Mouse (Mus musculus) neural tube, embryonic 15.5 days (tissue): ENCODE data around the gene Nanos1. TPM values are rescaled to one million over a fixed set of nuclear protein-coding genes. Genes with fewer than 3 reads are reported as not detected.

ENCODE experiments used
- ATAC-seq: fragments of 200-750 bp; cut with Nextera tagmentation; 2 replicates; pipeline ENCODE4 v1.8.0; 2017; ENCODE audit warnings: mild to moderate bottlenecking, moderate TSS enrichment, moderate library complexity; ENCODE audit not compliant: low FRiP score
- H3K27ac ChIP-seq: fragments of 300-500 bp; sonication (generic); replicated peaks from 2 replicates; pipeline ENCODE4 v1.5.1; 2015; ENCODE audit warnings: mild to moderate bottlenecking, inconsistent platforms
- H3K27me3 ChIP-seq: fragments of 300-500 bp; sonication (generic); replicated peaks from 2 replicates; pipeline ENCODE4 v1.6.1; 2015; ENCODE audit warnings: inconsistent platforms
- H3K36me3 ChIP-seq: fragments of 300-500 bp; sonication (generic); 2 replicates; pipeline ENCODE4 v1.6.1; 2015; ENCODE audit warnings: inconsistent platforms
- H3K4me1 ChIP-seq: fragments of 300-500 bp; sonication (generic); 2 replicates; pipeline ENCODE4 v1.6.1; 2015; ENCODE audit warnings: inconsistent platforms
- H3K4me2 ChIP-seq: fragments of 300-500 bp; sonication (generic); 2 replicates; pipeline ENCODE4 v1.6.1; 2015; ENCODE audit warnings: inconsistent platforms, mild to moderate bottlenecking, moderate library complexity
- H3K4me3 ChIP-seq: fragments of 300-500 bp; sonication (generic); replicated peaks from 2 replicates; pipeline ENCODE4 v1.5.1; 2015; ENCODE audit warnings: mild to moderate bottlenecking, inconsistent platforms
- H3K9ac ChIP-seq: fragments of 300-500 bp; sonication (generic); replicated peaks from 2 replicates; pipeline ENCODE4 v1.6.1; 2015; ENCODE audit warnings: mild to moderate bottlenecking, inconsistent platforms
- H3K9me3 ChIP-seq: fragments of 300-500 bp; sonication (generic); replicated peaks from 2 replicates; pipeline ENCODE4 v1.6.1; 2016; ENCODE audit warnings: inconsistent platforms
- WGBS: fragments of 180-500 bp; shearing (Covaris S2); methylation state at CpG from one replicate; pipeline ENCODE4 v1.1.7; 2015; ENCODE audit warnings: mixed read lengths; 5-methylcytosine and 5-hydroxymethylcytosine counted together
- polyA plus RNA-seq: library from polyadenylated mRNA; unstranded; fragments of >200 nt; fragmentation: Nextera tagmentation; extraction: Ambion mirVana; gene quantifications from 2 replicates; pipeline ENCODE4 v1.2.1, GENCODE M21; 2015

Nanos1 gene
- polyA plus RNA-seq: 12.8 and 15.5 TPM in 2 replicates

GRCm38 (mm10) chr19:60755438-60756191 lies at the start of gene Nanos1:
Nanos1 (plus strand) TSS chr19:60755987.
- peaks cover 24% of the 10 kb centered on the region for H3K4me1 ChIP-seq
- peaks cover 3% of the 10 kb centered on the region; the same call in 1 of the 2 replicates for H3K36me3 ChIP-seq
- no peaks in the 10 kb centered on the region for H3K27me3 ChIP-seq
- peak within 1 kb of the TSS; percentile 78 for H3K4me3 ChIP-seq
- ATAC-seq: peak; percentile 95
- H3K9ac ChIP-seq: peak within 1 kb of the TSS; percentile 83
- under 1% methylated on average over 57 of the region's 58 CpGs for WGBS
- H3K9me3 ChIP-seq: no peaks in the 10 kb centered on the region
- peak within 1 kb of the TSS; percentile 74 for H3K4me2 ChIP-seq
- peak within 1 kb of the TSS; percentile 94 for H3K27ac ChIP-seq

- WGBS: 80% methylated on average over 4 of the region's 4 CpGs
- Histone ChIP-seq H3K4me1 (no peaks in the 10 kb centered on the region), H3K36me3 (no peaks in the 10 kb centered on the region), H3K27me3 (no peaks in the 10 kb centered on the region), H3K9me3 (no peaks in the 10 kb centered on the region), H3K4me3 (no peak overlapping the region), H3K27ac (no peak overlapping the region), H3K9ac (no peak overlapping the region), H3K4me2 (no peak overlapping the region)
- no peak for ATAC-seq
Observed at GRCm38 (mm10) chr19:60709193-60709900, 46.4 kb upstream of the Nanos1 start.

GRCm38 (mm10) chr19:60710196-60710595 lies 45.6 kb upstream of the Nanos1 start:
- Histone ChIP-seq H3K4me3 (no peak overlapping the region), H3K27ac (no peak overlapping the region), H3K9me3 (no peaks in the 10 kb centered on the region), H3K4me2 (no peak overlapping the region), H3K4me1 (no peaks in the 10 kb centered on the region), H3K36me3 (no peaks in the 10 kb centered on the region), H3K27me3 (no peaks in the 10 kb centered on the region), H3K9ac (no peak overlapping the region)
- no peak for ATAC-seq
- WGBS: 68% methylated on average over 3 of the region's 3 CpGs

GRCm38 (mm10) chr19:60712577-60712976 lies 43.2 kb upstream of the Nanos1 start:
- Histone ChIP-seq H3K9ac (no peak overlapping the region), H3K4me2 (no peak overlapping the region), H3K4me3 (no peak overlapping the region), H3K36me3 (no peaks in the 10 kb centered on the region), H3K9me3 (no peaks in the 10 kb centered on the region), H3K27me3 (no peaks in the 10 kb centered on the region), H3K27ac (no peak overlapping the region), H3K4me1 (no peaks in the 10 kb centered on the region)
- WGBS: 86% methylated on average over 2 of the region's 2 CpGs
- ATAC-seq: no peak

- no peak overlapping the region for H3K4me3 ChIP-seq
- H3K36me3 ChIP-seq: no peaks in the 10 kb centered on the region
- H3K27ac ChIP-seq: no peak overlapping the region; the same call in 1 of the 2 replicates
- H3K4me2 ChIP-seq: no peak overlapping the region
- H3K4me1 ChIP-seq: no peaks in the 10 kb centered on the region
- no peak for ATAC-seq
- 71% methylated on average over 2 of the region's 2 CpGs for WGBS
- no peaks in the 10 kb centered on the region for H3K27me3 ChIP-seq
- no peaks in the 10 kb centered on the region for H3K9me3 ChIP-seq
- H3K9ac ChIP-seq: no peak overlapping the region
Observed at GRCm38 (mm10) chr19:60716381-60716780, 39.4 kb upstream of the Nanos1 start.

- Histone ChIP-seq H3K9me3 (no peaks in the 10 kb centered on the region), H3K4me2 (no peak overlapping the region), H3K4me3 (no peak overlapping the region), H3K27me3 (no peaks in the 10 kb centered on the region; the same call in 1 of the 2 replicates), H3K9ac (no peak overlapping the region), H3K36me3 (no peaks in the 10 kb centered on the region), H3K4me1 (no peaks in the 10 kb centered on the region), H3K27ac (no peak overlapping the region)
- ATAC-seq: no peak
- 58% methylated on average over 2 of the region's 2 CpGs for WGBS
Observed at GRCm38 (mm10) chr19:60730281-60730852, 25.4 kb upstream of the Nanos1 start.

GRCm38 (mm10) chr19:60731299-60731698 lies 24.5 kb upstream of the Nanos1 start:
- no peak for ATAC-seq
- no peak overlapping the region for H3K4me3 ChIP-seq
- no peaks in the 10 kb centered on the region for H3K36me3 ChIP-seq
- no peak overlapping the region for H3K4me2 ChIP-seq
- H3K27me3 ChIP-seq: no peaks in the 10 kb centered on the region; the same call in 1 of the 2 replicates
- no peak overlapping the region for H3K9ac ChIP-seq
- no peak overlapping the region for H3K27ac ChIP-seq
- H3K9me3 ChIP-seq: no peaks in the 10 kb centered on the region
- H3K4me1 ChIP-seq: no peaks in the 10 kb centered on the region
- 67% methylated on average over 1 of the region's 1 CpGs for WGBS

GRCm38 (mm10) chr19:60731966-60732365 lies 23.8 kb upstream of the Nanos1 start:
- H3K4me2 ChIP-seq: no peak overlapping the region
- H3K27ac ChIP-seq: no peak overlapping the region
- no peaks in the 10 kb centered on the region for H3K36me3 ChIP-seq
- H3K9ac ChIP-seq: no peak overlapping the region
- 83% methylated on average over 1 of the region's 1 CpGs for WGBS
- no peak for ATAC-seq
- no peak overlapping the region for H3K4me3 ChIP-seq
- H3K4me1 ChIP-seq: no peaks in the 10 kb centered on the region
- no peaks in the 10 kb centered on the region for H3K9me3 ChIP-seq
- H3K27me3 ChIP-seq: no peaks in the 10 kb centered on the region

GRCm38 (mm10) chr19:60740560-60740959 lies 15.2 kb upstream of the Nanos1 start:
- Histone ChIP-seq H3K9ac (no peak overlapping the region), H3K9me3 (no peaks in the 10 kb centered on the region), H3K4me2 (no peak overlapping the region), H3K27me3 (0 out of 2 replicates have a peak, but pooled peaks cover 4% of the 10 kb centered on the region), H3K4me1 (no peaks in the 10 kb centered on the region), H3K27ac (no peak overlapping the region), H3K36me3 (no peaks in the 10 kb centered on the region), H3K4me3 (no peak overlapping the region)
- 44% methylated on average over 1 of the region's 1 CpGs for WGBS
- ATAC-seq: no peak

- H3K36me3 ChIP-seq: no peaks in the 10 kb centered on the region
- no peaks in the 10 kb centered on the region for H3K4me1 ChIP-seq
- H3K27me3 ChIP-seq: 0 out of 2 replicates have a peak, but pooled peaks cover 4% of the 10 kb centered on the region
- no peak overlapping the region for H3K9ac ChIP-seq
- 76% methylated on average over 5 of the region's 5 CpGs for WGBS
- no peak overlapping the region for H3K4me2 ChIP-seq
- no peaks in the 10 kb centered on the region for H3K9me3 ChIP-seq
- H3K27ac ChIP-seq: no peak overlapping the region
- ATAC-seq: no peak
- no peak overlapping the region for H3K4me3 ChIP-seq
Observed at GRCm38 (mm10) chr19:60743767-60744547, 11.8 kb upstream of the Nanos1 start.

GRCm38 (mm10) chr19:60747801-60748200 lies 8.0 kb upstream of the Nanos1 start:
- Histone ChIP-seq H3K9ac (no peak overlapping the region), H3K4me3 (no peak overlapping the region), H3K9me3 (no peaks in the 10 kb centered on the region), H3K36me3 (no peaks in the 10 kb centered on the region), H3K27me3 (0 out of 2 replicates have a peak, but pooled peaks cover 4% of the 10 kb centered on the region), H3K4me1 (no peaks in the 10 kb centered on the region), H3K4me2 (no peak overlapping the region), H3K27ac (no peak overlapping the region)
- 80% methylated on average over 1 of the region's 1 CpGs for WGBS
- no peak for ATAC-seq
